Mouse (Mus musculus) megakaryocyte, embryonic 14.5 days (primary cell): ENCODE data around the gene Scarf2.

ENCODE experiments used
- FLI1 ChIP-seq: IDR thresholded peaks from 2 replicates; pipeline ENCODE4 v1.6.1; 2012; ENCODE audit warnings: low read length, inconsistent platforms, mixed read lengths
- GATA1 ChIP-seq: IDR thresholded peaks from 3 replicates; pipeline ENCODE4 v1.6.1; 2012; ENCODE audit warnings: mixed read lengths, low read length, inconsistent platforms, borderline replicate concordance

GRCm38 (mm10) chr16:17834543-17834942, 37.5 kb downstream of the Scarf2 start:
- TF ChIP-seq GATA1 (no peak), FLI1 (no peak)
